Mouse (Mus musculus): ENCODE measurements around the gene Gpr6.

GRCm38 (mm10) chr10:41024860-41025259 lies 47.2 kb downstream of the Gpr6 start:
- no peak for TF ChIP-seq CTCF (IDR thresholded peaks at IDR 0.05; ENCODE audit: low read depth)
- no peak for TF ChIP-seq EP300 (IDR thresholded peaks at IDR 0.05; ENCODE audit: low read depth)
